Mouse (Mus musculus): ENCODE data around the gene Cd37. TPM values are rescaled to one million over a fixed set of nuclear protein-coding genes. Genes with fewer than 3 reads are reported as not detected.

The Cd37 gene
- polyA plus RNA-seq (2017; shearing (Covaris generic)): 386 TPM

DNA sequence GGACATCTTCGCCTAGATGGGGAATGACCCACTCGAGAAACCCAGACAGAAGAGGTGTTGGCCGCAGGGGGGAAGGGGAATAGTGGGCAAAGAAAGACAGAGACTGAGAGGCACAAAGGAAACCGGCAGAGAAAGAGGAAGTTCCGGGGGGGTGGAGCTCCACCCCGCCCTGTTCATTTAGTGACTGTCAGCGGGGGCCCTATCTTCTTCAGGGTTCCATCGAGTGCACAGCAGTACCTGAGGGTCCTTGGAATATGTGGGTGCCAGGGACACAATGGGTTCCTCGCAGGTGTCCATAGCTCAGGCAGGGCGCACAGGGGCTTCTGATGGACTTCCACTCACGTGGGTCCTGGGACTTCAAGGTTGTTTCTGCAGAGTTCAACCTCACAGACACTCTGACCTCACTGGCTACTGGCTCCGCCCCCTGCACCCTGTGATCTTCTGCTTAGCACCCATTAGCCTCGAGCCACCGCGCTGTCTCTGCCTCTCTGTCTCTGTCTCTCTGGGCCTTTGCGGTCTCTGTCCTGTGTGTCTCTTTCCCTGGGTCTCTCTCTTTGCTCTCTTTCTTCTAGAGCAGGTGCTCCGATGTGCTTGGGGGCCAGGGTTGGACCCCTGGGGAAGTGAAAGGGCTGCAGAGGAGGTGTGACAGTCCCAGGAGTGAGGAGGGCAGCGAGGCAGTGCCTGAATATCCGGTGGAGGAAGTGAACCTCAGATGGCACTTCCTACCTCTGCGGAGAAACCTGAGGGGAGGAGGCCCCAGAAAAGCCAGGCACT is at the start of gene Cd37:
TSS of gene Cd37 (minus strand) at position 393 of the 774 bp plus-strand sequence.

DNA sequence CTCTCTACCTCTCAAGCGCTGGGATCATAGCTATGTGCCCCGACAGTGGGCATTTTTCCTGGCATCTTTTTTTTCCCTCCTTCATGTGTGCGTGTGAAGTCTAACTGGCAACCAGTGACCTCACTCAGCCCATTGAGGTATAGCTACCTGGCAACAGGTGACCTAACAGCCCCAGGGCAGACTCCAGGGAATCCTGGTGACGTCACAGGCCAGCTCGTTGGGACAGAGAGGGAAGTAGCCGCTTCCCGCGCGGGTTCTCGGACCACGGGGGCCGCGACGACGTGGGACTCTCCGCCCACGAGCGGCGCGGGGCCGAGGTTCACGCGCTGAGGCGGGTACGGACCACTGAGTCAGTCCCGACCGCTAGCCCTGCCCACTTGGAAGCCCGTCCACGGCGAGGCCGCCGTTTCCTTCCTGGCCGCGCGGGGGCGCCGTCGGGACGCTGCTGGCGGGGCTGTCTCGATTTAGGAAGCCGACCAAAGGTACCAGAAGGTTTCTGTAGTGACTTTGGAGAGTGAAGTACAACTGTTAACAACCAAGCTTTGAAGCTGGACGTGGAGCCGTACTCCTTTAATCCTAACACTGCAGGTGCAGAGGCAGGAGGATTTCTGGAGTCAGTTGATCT is 38.3 kb upstream of the Cd37 start, which contains the start of gene Slc6a21:
TSS of gene Slc6a21 (plus strand) at position 378 of the 625 bp plus-strand sequence.

DNA sequence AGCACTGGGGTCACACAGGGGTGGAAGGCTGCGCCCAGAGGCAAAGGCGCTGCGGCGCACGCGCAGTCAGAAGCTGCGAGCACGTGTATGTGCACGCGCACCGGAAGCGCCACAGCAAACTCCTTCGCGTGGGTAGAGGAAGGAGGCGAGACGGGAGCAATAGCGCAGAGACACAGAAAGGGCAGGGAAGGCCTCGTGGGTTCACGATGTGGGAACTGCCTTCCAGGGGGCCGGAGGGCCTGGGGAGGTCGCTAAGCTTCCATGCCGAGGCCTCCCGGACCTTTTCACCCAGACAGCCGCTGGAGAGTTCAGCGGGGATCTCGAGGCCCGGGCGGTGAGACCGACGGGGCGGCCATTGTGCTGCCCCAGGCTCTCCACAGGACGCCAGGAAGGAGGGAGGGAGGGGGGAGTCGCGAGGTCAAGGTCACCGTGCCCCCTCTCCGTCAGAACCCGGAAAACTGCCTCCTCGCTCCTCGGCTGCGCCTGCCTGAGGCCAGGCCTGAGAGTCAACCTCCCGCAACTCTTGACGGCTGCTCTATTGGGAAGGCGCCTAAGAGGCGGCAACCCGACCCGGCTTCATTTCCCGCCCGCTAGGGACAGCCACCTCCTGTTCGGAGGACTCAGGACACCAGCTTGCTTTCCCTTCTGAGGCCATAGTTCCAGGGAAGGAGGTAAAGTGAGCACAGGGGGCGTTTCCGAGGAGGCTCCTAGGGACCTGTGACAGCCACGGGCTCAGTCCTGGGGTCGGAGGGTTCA is 1.9 kb upstream of the Cd37 start, which contains the start of gene Slc6a16:
TSS of gene Slc6a16 (plus strand) at position 453 of the 756 bp plus-strand sequence.

DNA sequence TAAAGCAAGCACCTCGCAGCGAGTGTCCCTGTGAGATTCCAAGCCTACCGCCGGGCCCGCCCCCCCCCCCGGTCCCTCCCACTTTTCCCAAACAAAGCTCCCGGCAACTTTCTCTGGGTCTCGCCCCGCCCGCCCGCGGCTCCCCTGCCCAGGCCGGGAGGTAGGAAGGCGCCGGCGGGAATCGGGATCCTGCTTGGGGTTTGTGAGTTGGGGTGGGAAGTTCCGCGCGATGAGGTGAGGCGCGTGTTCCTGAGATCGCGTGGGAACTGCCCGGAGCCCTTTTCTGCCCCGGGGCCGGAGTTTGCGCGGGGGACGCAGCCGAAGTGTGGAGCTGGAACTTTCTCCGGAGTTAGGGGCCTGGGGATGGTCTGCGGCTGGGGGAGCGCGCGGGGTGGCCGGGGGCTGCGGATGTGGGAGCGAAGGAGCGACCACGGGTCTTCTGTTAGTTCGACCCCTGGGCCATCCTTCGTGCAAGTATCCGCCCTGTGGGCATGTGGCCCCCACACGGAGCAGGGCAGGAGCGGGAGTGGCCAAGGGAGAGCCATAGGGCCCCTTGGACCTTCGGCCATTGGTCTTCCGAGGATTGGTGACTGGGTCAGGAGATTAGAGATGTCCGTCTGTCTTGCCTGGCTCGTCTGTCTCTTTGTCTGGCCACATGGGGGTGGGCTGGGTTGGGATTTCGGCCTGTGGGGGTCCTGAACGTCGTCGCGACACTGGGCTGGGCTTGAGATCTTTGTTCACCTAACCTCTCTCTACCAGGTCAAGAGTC is 23.1 kb downstream of the Cd37 start, which contains the start of gene Tead2:
TSS of gene Tead2 (plus strand) at position 81 of the 769 bp plus-strand sequence.

DNA sequence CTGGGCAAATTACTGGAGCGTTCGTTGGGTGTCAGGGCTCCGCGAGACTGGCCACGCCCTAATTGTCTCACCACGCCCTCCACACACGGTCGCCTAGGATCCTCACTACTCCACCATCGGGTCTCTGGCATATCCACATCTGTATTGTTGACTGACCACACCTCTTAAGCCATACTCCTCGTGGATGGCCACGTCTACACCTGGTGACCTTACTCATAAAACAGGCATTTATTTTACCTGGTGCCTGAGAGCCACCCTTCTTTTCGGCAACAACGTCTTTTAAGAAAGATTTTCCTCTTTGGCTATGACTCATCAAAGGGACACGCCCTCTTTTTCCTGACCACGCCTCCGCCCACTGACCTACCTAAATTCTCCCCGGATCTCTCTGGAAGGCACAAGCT is 27.1 kb downstream of the Cd37 start, which contains the start of gene Dkkl1:
TSS of gene Dkkl1 (minus strand) at position 297 of the 401 bp plus-strand sequence.

DNA sequence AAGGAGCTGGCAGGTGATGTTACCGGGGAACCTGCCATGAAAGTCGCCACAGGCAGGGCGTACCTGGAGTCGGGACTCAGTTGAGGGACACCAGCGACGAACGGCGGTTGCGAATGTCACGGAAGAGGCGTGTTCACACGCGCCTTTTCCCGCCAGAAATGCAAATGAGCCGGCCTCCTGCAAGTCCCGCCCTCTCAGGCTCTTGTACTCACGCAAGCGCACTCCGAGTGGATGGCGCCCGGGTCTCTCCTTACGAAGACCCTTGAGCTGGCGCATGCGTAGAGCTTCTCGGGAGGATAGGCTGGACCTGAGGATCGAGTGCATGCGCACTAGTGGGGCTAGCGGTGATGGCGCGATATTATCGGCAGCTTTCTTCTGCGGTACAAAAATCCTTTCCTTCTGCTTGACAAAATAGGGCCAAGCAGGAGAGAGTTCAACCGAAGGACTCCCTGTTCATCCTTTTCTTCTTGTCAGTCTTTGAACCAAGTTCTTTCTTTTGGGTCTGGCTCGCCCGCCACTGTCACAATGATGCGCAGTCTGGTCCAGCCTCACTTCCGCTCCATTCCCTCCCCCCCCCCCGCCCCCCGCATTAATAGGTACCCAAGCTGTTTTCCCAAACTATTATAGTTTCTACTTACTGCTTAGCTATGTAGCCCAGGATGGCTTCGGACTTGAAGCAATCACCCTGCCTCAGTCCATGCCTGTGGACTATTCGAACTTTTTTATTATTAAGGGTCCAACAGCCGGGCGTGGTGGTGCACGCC is 34.4 kb downstream of the Cd37 start, which contains the start of gene Ccdc155:
TSS of gene Ccdc155 (minus strand) at position 513 of the 764 bp plus-strand sequence.

Other genes with a start within 250 kb of the Cd37 start
- gene Irf3, start 241.5 kb downstream of the Cd37 start, polyA plus RNA-seq (2017; shearing (Covaris generic)): 134 TPM
- gene Bcl2l12, start 240.4 kb downstream of the Cd37 start, polyA plus RNA-seq (2017; shearing (Covaris generic)): 13.6 TPM
- gene Scaf1, start 222.8 kb downstream of the Cd37 start, polyA plus RNA-seq (2017; shearing (Covaris generic)): 22.3 TPM
- 25.1 TPM for gene Rras, start 221.2 kb downstream of the Cd37 start, polyA plus RNA-seq (2017; shearing (Covaris generic))
- 1.0 TPM for gene Prr12, start 186.2 kb downstream of the Cd37 start, polyA plus RNA-seq (2017; shearing (Covaris generic))
- 78.5 TPM for gene Nosip, start 176.7 kb downstream of the Cd37 start, polyA plus RNA-seq (2017; shearing (Covaris generic))
- 1.6 TPM for gene Prrg2, start 176.4 kb downstream of the Cd37 start, polyA plus RNA-seq (2017; shearing (Covaris generic))
- gene Rcn3, start 146.9 kb downstream of the Cd37 start, polyA plus RNA-seq (2017; shearing (Covaris generic)): 5.5 TPM
- gene Fcgrt, start 135.3 kb downstream of the Cd37 start, polyA plus RNA-seq (2017; shearing (Covaris generic)): 6.4 TPM
- gene Rps11, start 114.7 kb downstream of the Cd37 start, polyA plus RNA-seq (2017; shearing (Covaris generic)): 1,883 TPM
- 3,183 TPM for gene Rpl13a, start 110.4 kb downstream of the Cd37 start, polyA plus RNA-seq (2017; shearing (Covaris generic))
- not detected for gene Gm45713, start 102.9 kb downstream of the Cd37 start, polyA plus RNA-seq (2017; shearing (Covaris generic))
- gene Flt3l, start 102.7 kb downstream of the Cd37 start, polyA plus RNA-seq (2017; shearing (Covaris generic)): 165 TPM
- 28.2 TPM for gene Pih1d1, start 84.8 kb downstream of the Cd37 start, polyA plus RNA-seq (2017; shearing (Covaris generic))
- gene Aldh16a1, start 84.5 kb downstream of the Cd37 start, polyA plus RNA-seq (2017; shearing (Covaris generic)): 36.2 TPM
- not detected for gene Slc17a7, start 75.2 kb downstream of the Cd37 start, polyA plus RNA-seq (2017; shearing (Covaris generic))
- not detected for gene Gfy, start 59.5 kb downstream of the Cd37 start, polyA plus RNA-seq (2017; shearing (Covaris generic))
- not detected for gene Pth2, start 58.1 kb downstream of the Cd37 start, polyA plus RNA-seq (2017; shearing (Covaris generic))
- gene Ccdc155, start 34.2 kb downstream of the Cd37 start, polyA plus RNA-seq (2017; shearing (Covaris generic)): 0.95 TPM
- 66.4 TPM for gene Dkkl1, start 27.0 kb downstream of the Cd37 start, polyA plus RNA-seq (2017; shearing (Covaris generic))
- 1.7 TPM for gene Tead2, start 23.4 kb downstream of the Cd37 start, polyA plus RNA-seq (2017; shearing (Covaris generic))
- not detected for gene Slc6a16, start 2.0 kb upstream of the Cd37 start, polyA plus RNA-seq (2017; shearing (Covaris generic))
- gene Slc6a21, start 38.4 kb upstream of the Cd37 start, polyA plus RNA-seq (2017; shearing (Covaris generic)): 0.93 TPM
- gene Trpm4, start 94.7 kb upstream of the Cd37 start, polyA plus RNA-seq (2017; shearing (Covaris generic)): 5.0 TPM
- not detected for gene Hrc, start 96.2 kb upstream of the Cd37 start, polyA plus RNA-seq (2017; shearing (Covaris generic))
- gene Ppfia3, start 127.9 kb upstream of the Cd37 start, polyA plus RNA-seq (2017; shearing (Covaris generic)): 0.12 TPM
- not detected for gene Lin7b, start 131.5 kb upstream of the Cd37 start, polyA plus RNA-seq (2017; shearing (Covaris generic))
- gene Snrnp70, start 156.6 kb upstream of the Cd37 start, polyA plus RNA-seq (2017; shearing (Covaris generic)): 211 TPM
- gene Kcna7, start 166.5 kb upstream of the Cd37 start, polyA plus RNA-seq (2017; shearing (Covaris generic)): not detected
- 0.60 TPM for gene Ntf5, start 174.6 kb upstream of the Cd37 start, polyA plus RNA-seq (2017; shearing (Covaris generic))
- not detected for gene Lhb, start 181.7 kb upstream of the Cd37 start, polyA plus RNA-seq (2017; shearing (Covaris generic))
- 3.2 TPM for gene Gys1, start 195.7 kb upstream of the Cd37 start, polyA plus RNA-seq (2017; shearing (Covaris generic))
- gene Ruvbl2, start 199.0 kb upstream of the Cd37 start, polyA plus RNA-seq (2017; shearing (Covaris generic)): 32.3 TPM
- 2,366 TPM for gene Ftl1, start 220.8 kb upstream of the Cd37 start, polyA plus RNA-seq (2017; shearing (Covaris generic))
- gene Bax, start 227.8 kb upstream of the Cd37 start, polyA plus RNA-seq (2017; shearing (Covaris generic)): 236 TPM
- gene Tulp2, start 242.8 kb upstream of the Cd37 start, polyA plus RNA-seq (2017; shearing (Covaris generic)): 1.3 TPM
- 0.89 TPM for gene Gm45808, start 247.7 kb upstream of the Cd37 start, polyA plus RNA-seq (2017; shearing (Covaris generic))
- gene Dhdh, start 249.7 kb upstream of the Cd37 start, polyA plus RNA-seq (2017; shearing (Covaris generic)): 0.80 TPM

Measured in effector memory CD4-positive, alpha-beta T cell, adult 7 months (primary cell).